Mouse (Mus musculus): ENCODE measurements around the gene Pla2g6. TPM values are rescaled to one million over a fixed set of nuclear protein-coding genes. Genes with fewer than 3 reads are reported as not detected.
A peak's percentile ranks its signal among the peaks of the same experiment; 100 is the strongest.

The Pla2g6 gene
- total RNA-seq, 2 experiments from 2014 or later: 12.4 to 26.7 TPM

- ATAC-seq (replicated peaks; ENCODE audit: low FRiP score, low TSS enrichment, poor library complexity, severe bottlenecking): no peak
Measured at GRCm38 (mm10) chr15:79251781-79252491, 76.3 kb downstream of the Pla2g6 start.

DNA sequence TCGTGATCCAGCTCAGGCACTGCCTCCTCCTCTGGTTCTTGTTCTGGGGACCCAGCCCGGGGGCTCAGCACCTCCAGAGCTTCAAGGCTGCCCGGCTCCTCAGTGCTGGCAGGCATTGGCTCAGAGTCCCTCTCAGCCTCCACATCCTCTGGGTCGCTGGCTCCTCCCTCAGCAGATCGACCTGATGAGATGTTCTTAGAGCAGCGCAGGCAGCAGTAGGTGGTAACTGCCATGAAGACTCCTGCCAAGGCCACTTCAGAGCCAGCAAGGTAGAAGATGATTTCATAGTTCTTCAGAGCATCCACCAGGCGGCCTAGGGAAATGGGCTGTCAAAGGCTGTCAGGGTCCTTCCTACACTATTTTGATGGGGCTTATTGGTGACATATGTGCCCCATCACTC, 77.0 kb downstream of the Pla2g6 start:
- ATAC-seq (replicated peaks; ENCODE audit: low FRiP score, low TSS enrichment, poor library complexity, severe bottlenecking): no peak

- ATAC-seq (replicated peaks; ENCODE audit: low FRiP score, low TSS enrichment, poor library complexity, severe bottlenecking): no peak
Measured at GRCm38 (mm10) chr15:79250236-79250635, 78.0 kb downstream of the Pla2g6 start.

DNA sequence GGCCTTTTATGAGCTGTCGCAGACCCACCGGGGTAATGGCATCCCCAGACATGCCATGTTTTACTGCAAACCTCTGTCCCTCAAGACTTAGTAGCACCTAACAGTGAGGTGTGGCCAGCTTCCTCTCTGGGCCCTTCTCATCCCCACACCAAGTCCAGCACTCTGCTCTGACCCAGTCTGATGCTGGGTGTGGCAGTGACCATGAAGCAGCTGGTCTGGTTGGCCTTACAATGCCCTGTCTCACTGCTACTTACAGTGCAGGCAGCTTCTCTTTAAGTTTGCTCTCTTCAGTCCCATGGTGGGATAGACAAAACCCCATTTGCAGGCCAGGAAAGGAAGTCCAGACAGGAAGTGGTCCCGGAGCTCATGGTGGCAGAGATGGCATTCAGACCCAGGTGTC, 82.9 kb downstream of the Pla2g6 start:
- no peak for ATAC-seq (replicated peaks; ENCODE audit: low FRiP score, low TSS enrichment, poor library complexity, severe bottlenecking)

- no peak for ATAC-seq (replicated peaks; ENCODE audit: low FRiP score, low TSS enrichment, poor library complexity, severe bottlenecking)
Measured at GRCm38 (mm10) chr15:79244071-79244893, 83.9 kb downstream of the Pla2g6 start.

- ATAC-seq (replicated peaks; ENCODE audit: low FRiP score, low TSS enrichment, poor library complexity, severe bottlenecking): peak; percentile 96
Measured at GRCm38 (mm10) chr15:79243234-79244042, 84.8 kb downstream of the Pla2g6 start.

DNA sequence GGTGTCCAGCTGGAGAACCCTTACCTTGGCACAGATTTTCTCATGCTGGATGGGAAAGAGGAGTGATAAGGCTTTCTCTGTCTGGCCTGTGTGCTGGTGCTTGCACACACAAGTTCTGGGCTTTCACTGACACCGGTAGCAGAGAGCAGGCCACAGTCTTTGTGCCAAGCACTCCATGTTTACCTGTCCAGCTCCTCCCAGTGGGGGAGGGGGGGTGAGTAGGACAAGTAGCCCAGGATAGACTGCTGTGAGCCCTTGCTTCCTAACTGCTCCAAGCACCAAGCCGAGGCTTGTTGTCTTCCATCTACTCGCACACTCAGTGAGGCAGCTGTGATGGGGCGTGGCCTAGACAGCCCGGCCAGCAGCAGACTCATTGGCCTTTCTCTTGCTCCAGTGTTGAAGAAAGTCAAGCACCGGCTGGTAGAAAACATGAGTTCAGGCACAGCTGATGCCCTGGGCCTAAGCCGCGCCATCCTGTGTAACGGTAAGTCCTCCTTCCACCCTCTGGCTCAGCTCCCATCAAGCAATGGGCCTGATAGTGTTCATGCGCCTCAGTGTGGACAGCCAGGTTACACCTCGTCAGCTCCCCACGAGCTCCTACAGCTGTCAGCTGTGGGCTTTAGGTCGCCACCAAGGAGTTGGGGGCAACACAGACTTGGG, 85.5 kb downstream of the Pla2g6 start:
- peak; percentile 19 for ATAC-seq (replicated peaks; ENCODE audit: low FRiP score, low TSS enrichment, poor library complexity, severe bottlenecking)

DNA sequence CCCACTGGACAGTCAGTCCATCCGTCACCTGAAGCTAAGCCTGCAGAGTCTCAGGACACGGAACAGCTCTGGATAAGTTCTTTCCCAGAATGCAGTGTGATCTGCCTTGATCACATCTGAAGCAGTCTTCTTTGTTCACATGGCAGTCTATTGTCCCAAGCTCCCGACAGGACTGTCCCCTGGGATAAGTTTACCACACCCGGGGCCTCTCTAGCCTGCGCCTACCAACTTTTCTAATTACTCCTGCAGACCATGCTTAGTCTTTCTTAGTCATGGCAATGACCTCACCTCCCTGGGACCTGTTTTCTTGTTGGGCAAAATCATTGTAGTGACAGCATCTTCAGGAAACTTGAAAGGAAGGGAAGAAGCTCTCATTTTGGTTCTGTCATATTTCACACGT, 90.2 kb downstream of the Pla2g6 start:
- ATAC-seq (replicated peaks; ENCODE audit: low FRiP score, low TSS enrichment, poor library complexity, severe bottlenecking): no peak

Other genes with a start within 250 kb of the Pla2g6 start
- 1.5 and 6.4 TPM in 2 replicates for gene Micall1, start 219.5 kb downstream of the Pla2g6 start, total RNA-seq (2014; fragmentation: Nextera tagmentation)
- gene Micall1, start 219.5 kb downstream of the Pla2g6 start, total RNA-seq (2017): 0.57 and 2.5 TPM in 2 replicates
- gene Polr2f, start 187.4 kb downstream of the Pla2g6 start, total RNA-seq (2014; fragmentation: Nextera tagmentation): 177 and 201 TPM in 2 replicates
- 96.2 and 109 TPM in 2 replicates for gene Polr2f, start 187.4 kb downstream of the Pla2g6 start, total RNA-seq (2017)
- gene 1700088E04Rik, start 187.1 kb downstream of the Pla2g6 start, total RNA-seq (2014; fragmentation: Nextera tagmentation): not detected in 2 replicates
- not detected in 2 replicates for gene 1700088E04Rik, start 187.1 kb downstream of the Pla2g6 start, total RNA-seq (2017)
- not detected in 2 replicates for gene Sox10, start 163.2 kb downstream of the Pla2g6 start, total RNA-seq (2014; fragmentation: Nextera tagmentation)
- gene Sox10, start 163.2 kb downstream of the Pla2g6 start, total RNA-seq (2017): not detected in 2 replicates
- gene Pick1, start 99.2 kb downstream of the Pla2g6 start, total RNA-seq (2014; fragmentation: Nextera tagmentation): 15.8 and 20.9 TPM in 2 replicates
- 8.9 and 11.4 TPM in 2 replicates for gene Pick1, start 99.2 kb downstream of the Pla2g6 start, total RNA-seq (2017)
- not detected in 2 replicates for gene Gm49486, start 99.0 kb downstream of the Pla2g6 start, total RNA-seq (2014; fragmentation: Nextera tagmentation)
- gene Gm49486, start 99.0 kb downstream of the Pla2g6 start, total RNA-seq (2017): 0.08 TPM in 1 of 2 replicates, not detected in the other
- not detected in 2 replicates for gene Slc16a8, start 73.6 kb downstream of the Pla2g6 start, total RNA-seq (2014; fragmentation: Nextera tagmentation)
- not detected in 2 replicates for gene Slc16a8, start 73.6 kb downstream of the Pla2g6 start, total RNA-seq (2017)
- gene Baiap2l2, start 42.9 kb downstream of the Pla2g6 start, total RNA-seq (2014; fragmentation: Nextera tagmentation): not detected in 2 replicates
- gene Baiap2l2, start 42.9 kb downstream of the Pla2g6 start, total RNA-seq (2017): not detected in 2 replicates
- 2.7 TPM in 1 of 2 replicates, not detected in the other for gene Maff, start 18.2 kb upstream of the Pla2g6 start, total RNA-seq (2014; fragmentation: Nextera tagmentation)
- 6.7 and 8.8 TPM in 2 replicates for gene Maff, start 18.2 kb upstream of the Pla2g6 start, total RNA-seq (2017)
- 8.3 and 9.2 TPM in 2 replicates for gene Tmem184b, start 75.2 kb upstream of the Pla2g6 start, total RNA-seq (2014; fragmentation: Nextera tagmentation)
- gene Tmem184b, start 75.2 kb upstream of the Pla2g6 start, total RNA-seq (2017): 1.8 and 5.0 TPM in 2 replicates
- gene Csnk1e, start 127.2 kb upstream of the Pla2g6 start, total RNA-seq (2014; fragmentation: Nextera tagmentation): 48.5 and 52.0 TPM in 2 replicates
- gene Csnk1e, start 127.2 kb upstream of the Pla2g6 start, total RNA-seq (2017): 30.5 and 40.8 TPM in 2 replicates
- not detected in 2 replicates for gene Kcnj4, start 176.9 kb upstream of the Pla2g6 start, total RNA-seq (2014; fragmentation: Nextera tagmentation)
- not detected in 2 replicates for gene Kcnj4, start 176.9 kb upstream of the Pla2g6 start, total RNA-seq (2017)
- gene Kdelr3, start 188.0 kb upstream of the Pla2g6 start, total RNA-seq (2014; fragmentation: Nextera tagmentation): not detected in 2 replicates
- gene Kdelr3, start 188.0 kb upstream of the Pla2g6 start, total RNA-seq (2017): not detected in 2 replicates
- 157 and 184 TPM in 2 replicates for gene Ddx17, start 218.4 kb upstream of the Pla2g6 start, total RNA-seq (2014; fragmentation: Nextera tagmentation)
- gene Ddx17, start 218.4 kb upstream of the Pla2g6 start, total RNA-seq (2017): 128 and 171 TPM in 2 replicates

Data from megakaryocyte-erythroid progenitor cell, adult 5-6 weeks (primary cell).